Mouse (Mus musculus) ovary, postnatal 10 days (tissue): ENCODE results near the gene Olfr157.

Experiments
- DNase-seq: peaks from one replicate; pipeline ENCODE4 v3.0.0; 2022; ENCODE audit warnings: low spot score

The Olfr157 gene

GRCm38 (mm10) chr4:43840101-43840500 lies at the start of gene Olfr157:
Olfr157 (minus strand) TSS chr4:43840201.
- no peak for DNase-seq

DNA sequence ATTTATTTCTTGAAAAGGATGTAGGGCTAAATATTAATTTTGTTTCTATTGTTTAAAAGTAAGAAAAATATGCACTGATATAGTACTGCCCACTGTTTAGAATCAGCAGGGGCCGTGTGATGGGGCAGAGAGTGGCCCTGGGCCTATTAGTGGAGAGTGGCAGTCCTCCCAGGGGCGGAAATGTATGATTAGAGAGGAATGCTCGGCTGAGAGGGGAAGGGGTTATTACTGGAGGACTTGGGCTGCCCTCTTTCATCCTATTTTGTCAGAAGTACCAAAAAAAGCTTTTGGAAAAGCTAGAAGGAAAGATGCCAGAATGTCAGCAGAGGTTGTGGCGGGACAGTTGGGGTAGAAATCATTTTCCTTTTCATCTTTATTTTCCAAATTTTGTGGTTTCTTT lies 44.2 kb upstream of the Olfr157 start:
- no peak for DNase-seq

GRCm38 (mm10) chr4:43879566-43879965 lies 39.6 kb upstream of the Olfr157 start:
- no peak for DNase-seq

DNA sequence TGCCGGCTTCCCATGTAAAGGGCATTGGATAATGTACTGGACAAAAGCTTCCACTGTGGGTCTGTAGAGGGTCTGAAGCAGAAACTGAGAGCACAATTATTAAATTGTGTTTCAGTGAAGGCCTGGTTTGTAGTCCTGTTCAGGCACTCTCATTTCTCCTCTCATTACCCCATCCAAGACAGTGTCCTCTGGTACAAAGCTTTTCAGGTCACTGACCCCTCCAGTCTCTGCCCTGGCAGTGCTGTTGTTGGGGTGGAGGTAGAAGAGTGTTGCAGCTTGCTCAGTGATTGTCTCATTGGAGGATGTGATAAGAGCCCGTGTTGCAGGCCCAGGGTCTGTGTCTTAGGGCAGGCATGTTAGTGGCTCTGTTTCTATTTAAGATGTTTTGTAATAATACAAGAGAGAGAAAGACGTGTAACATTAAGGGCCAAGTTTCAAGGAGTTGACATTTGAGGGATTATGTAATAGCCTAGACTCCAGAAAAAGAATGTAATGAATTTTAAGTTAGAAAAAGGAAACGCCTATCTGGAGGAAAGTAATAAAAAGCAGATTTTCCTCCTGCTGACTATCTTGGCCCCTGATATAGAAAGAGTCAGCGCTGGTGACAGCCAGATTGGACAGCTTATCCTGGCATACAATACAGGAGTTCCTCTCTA lies 38.2 kb upstream of the Olfr157 start:
- DNase-seq: no peak

DNA sequence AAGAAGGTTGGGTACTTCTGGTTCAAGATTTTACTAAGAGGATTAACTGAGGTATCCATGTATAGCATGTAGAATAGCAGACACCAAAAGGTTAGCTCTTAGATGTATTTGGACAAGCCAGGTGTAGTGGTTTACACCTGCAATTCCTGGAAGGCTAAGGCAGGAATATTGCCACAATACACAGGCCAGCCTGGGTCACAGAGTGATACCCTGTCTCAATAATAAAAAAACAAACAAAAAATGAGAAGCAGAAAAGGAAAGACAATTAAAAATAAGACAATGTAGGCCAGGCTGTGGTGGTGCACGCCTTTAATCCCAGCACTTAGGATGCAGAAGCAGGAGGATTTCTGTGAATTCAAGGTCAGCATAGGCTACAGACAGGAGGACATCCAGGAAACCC lies 37.2 kb upstream of the Olfr157 start:
- DNase-seq: no peak

DNA sequence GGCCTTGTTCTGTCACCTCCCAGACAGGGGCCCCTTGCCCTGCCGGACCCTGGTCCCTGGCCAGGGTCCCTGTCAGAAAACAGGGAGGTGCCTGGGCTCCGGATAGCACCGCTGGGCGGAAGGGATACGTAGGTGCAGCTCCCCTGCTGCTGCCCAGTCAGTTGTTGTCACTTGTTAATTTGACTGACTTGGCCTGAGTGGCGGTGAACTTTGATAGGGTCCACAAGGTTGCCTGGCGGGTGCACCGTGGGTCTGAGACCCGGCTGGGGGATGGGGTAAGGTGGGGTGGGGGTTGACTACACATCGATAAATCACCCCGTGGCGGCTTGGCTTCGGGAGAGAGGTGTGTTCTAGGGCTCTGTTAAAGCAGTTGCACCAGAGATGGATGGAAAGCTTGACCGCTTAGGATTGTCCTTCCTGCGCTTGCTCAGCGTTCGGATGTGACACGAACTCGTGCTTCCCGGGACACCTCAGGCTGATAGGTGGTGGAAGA lies 36.0 kb upstream of the Olfr157 start:
- DNase-seq: no peak

- DNase-seq: peak; percentile 82
Observed at GRCm38 (mm10) chr4:43875160-43875918, 35.3 kb upstream of the Olfr157 start, which contains the start of gene Reck. Reck (plus strand) TSS chr4:43875530.

- DNase-seq: no peak
Observed at GRCm38 (mm10) chr4:43874501-43874900, 34.5 kb upstream of the Olfr157 start.

DNA sequence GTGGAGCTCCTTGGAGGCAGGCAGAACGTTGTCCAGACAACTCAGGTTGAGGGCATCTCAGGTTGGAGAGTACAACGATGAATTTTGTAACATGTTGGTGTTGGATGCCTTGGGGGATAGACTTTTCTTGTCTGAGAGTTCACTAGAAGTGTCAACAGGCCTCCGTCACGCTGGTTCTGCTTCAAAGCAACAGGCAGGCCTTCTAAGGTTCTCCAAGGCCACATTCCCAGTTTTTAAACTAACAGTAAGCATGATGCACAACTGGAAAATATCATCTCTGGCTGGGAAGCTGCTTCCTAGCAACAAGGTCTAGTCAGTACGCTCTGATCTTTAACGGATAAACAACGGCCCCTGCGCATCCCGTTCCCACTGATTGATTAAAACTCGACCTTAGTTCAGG lies 29.8 kb upstream of the Olfr157 start:
- DNase-seq: no peak

- no peak for DNase-seq
Observed at GRCm38 (mm10) chr4:43863298-43863697, 23.3 kb upstream of the Olfr157 start.

GRCm38 (mm10) chr4:43860744-43861519 lies 20.9 kb upstream of the Olfr157 start:
- peak; percentile 33 for DNase-seq

GRCm38 (mm10) chr4:43859886-43860285 lies 19.9 kb upstream of the Olfr157 start:
- DNase-seq: no peak

DNA sequence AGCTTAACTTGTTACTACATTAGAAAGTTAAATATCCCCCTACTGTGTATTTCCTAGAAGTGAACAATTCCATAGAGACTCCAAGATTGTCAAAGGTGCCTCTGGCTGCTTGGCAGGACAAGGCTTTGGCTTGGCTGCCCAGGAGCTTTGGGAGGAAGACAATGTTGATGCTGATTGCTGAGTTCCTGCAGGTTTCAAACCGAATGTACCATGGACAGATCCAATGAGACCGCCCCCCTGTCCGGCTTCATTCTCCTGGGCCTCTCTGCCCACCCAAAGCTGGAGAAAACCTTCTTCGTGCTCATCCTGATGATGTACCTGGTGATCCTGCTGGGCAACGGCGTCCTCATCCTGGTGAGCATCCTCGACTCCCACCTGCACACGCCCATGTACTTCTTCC lies 14.1 kb upstream of the Olfr157 start:
- no peak for DNase-seq

- no peak for DNase-seq
Observed at GRCm38 (mm10) chr4:43851265-43851664, 11.3 kb upstream of the Olfr157 start, which contains the start of gene Olfr155. Olfr155 (plus strand) TSS chr4:43851565.

DNA sequence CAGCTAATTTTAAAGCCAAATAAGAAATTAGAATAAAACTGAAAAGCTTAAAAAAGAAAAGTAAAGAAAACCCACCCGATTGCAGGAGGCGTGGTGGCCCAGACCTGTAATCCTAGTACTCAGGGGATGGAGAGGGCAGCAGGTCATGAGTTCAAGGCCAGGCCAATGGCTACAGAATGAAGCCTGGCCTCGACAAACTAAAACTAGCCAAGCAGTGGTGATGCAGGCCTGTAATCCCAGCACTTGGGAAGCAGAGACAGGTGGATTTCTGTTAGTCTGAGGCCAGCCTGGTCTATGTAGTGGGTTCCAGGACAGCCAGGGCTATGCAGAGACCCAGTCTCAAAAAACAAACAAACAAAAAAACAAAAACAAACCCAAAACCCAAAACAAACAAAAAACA lies 1.7 kb downstream of the Olfr157 start:
- no peak for DNase-seq

DNA sequence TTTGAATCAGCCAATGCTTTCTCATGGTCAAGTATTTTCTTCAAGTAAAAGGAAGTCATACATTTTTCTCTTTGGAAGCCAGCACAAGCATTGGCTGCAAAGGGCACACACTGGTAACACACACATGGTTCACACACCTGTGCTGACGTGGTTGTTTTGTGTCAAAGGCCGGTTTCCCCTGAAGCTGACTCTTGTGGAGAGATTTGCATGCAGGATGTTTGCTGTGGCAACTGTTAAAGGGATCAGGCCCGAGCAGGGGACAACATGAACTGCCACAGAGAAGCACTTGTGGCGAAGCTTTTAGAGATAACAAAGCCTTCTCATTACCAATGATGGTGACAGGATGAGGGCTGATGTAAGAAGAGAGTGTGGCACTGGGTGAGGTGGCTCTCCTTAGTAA lies 5.3 kb downstream of the Olfr157 start:
- no peak for DNase-seq

- DNase-seq: no peak
Observed at GRCm38 (mm10) chr4:43833752-43834151, 6.2 kb downstream of the Olfr157 start.

GRCm38 (mm10) chr4:43832031-43832430 lies 8.0 kb downstream of the Olfr157 start:
- no peak for DNase-seq

GRCm38 (mm10) chr4:43828806-43829205 lies 11.2 kb downstream of the Olfr157 start:
- no peak for DNase-seq

- DNase-seq: no peak
Observed at GRCm38 (mm10) chr4:43823845-43824337, 16.1 kb downstream of the Olfr157 start, which contains the start of gene Olfr156. Olfr156 (minus strand) TSS chr4:43823895.

DNA sequence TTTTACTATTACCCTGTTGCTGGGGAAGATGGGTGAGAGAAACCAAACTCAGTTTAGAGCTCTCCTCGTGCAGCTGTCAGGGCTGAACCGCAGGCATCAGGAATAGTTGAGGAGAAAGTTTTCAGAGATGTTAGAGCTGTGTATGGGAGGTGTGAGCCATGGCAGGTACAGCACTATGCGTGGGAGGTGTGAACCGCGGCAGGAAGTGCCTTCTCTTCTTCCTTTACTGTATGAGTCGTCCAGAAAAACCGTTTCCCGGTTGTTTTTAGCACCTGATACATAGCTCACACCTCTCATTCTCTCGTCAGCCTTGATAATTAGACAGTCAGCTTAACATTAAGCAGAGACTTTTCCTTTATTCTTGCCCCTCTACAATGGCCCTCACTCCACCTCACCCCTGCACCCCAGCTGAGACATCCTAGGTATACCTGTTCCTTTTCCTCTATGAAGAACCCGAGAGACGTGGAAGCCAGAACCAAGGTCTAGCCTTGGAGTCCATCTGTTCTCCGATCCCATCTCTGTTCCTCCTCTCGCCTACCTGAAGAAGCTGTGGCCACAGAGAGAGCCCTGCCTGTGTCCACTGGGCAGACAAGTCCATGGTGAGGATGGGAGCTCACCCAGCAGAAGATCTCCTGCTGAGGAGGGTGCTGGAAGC lies 17.0 kb downstream of the Olfr157 start:
- no peak for DNase-seq

DNA sequence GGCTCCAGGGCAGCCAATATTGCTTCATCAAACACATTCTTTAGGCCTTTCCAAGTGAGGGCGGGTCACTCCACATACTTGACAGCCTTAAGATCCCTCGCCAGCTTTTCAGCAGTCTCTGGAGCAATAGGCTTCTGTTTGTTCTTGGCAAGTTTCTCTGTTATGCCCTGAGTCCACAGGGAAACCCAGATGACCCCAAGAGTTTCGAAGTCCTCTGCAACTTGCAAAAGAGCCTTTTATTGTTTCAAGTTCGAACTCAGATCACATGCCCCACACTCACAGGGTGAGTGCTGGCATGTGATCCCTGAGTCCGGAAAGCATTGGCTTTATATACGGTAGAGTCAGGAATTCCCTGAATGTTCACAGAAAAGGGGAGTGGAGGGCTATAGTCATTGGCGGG lies 41.1 kb downstream of the Olfr157 start:
- DNase-seq: no peak
